Mouse (Mus musculus) limb, embryonic 15.5 days (tissue): Measurements from ENCODE around the gene Cenpt. TPM values are rescaled to one million over a fixed set of nuclear protein-coding genes. Genes with fewer than 3 reads are reported as not detected.

Source experiments
- ATAC-seq: fragments of 200-750 bp; cut with Nextera tagmentation; 2 replicates; pipeline ENCODE4 v1.8.0; 2017; ENCODE audit warnings: low read depth, moderate TSS enrichment; ENCODE audit not compliant: insufficient number of reproducible peaks, low FRiP score, low TSS enrichment
- H3K27ac ChIP-seq: fragments of 300-500 bp; sonication (generic); 2 replicates; pipeline ENCODE4 v1.5.1; 2015; ENCODE audit warnings: moderate library complexity, mild to moderate bottlenecking, inconsistent platforms
- H3K27me3 ChIP-seq: fragments of 300-500 bp; sonication (generic); 2 replicates; pipeline ENCODE4 v1.6.1; 2015; ENCODE audit warnings: inconsistent platforms
- H3K36me3 ChIP-seq: fragments of 300-500 bp; sonication (generic); 2 replicates; pipeline ENCODE4 v1.6.1; 2015; ENCODE audit warnings: inconsistent platforms
- H3K4me1 ChIP-seq: fragments of 300-500 bp; sonication (generic); 2 replicates; pipeline ENCODE4 v1.6.1; 2015; ENCODE audit warnings: inconsistent platforms
- H3K4me2 ChIP-seq: fragments of 300-500 bp; sonication (generic); 2 replicates; pipeline ENCODE4 v1.6.1; 2015; ENCODE audit warnings: mild to moderate bottlenecking, inconsistent platforms
- H3K4me3 ChIP-seq: fragments of 300-500 bp; sonication (generic); 2 replicates; pipeline ENCODE4 v1.5.1; 2015; ENCODE audit warnings: mild to moderate bottlenecking, inconsistent platforms
- H3K9ac ChIP-seq: fragments of 300-500 bp; sonication (generic); 2 replicates; pipeline ENCODE4 v1.6.1; 2015; ENCODE audit warnings: inconsistent platforms
- H3K9me3 ChIP-seq: fragments of 300-500 bp; sonication (generic); 2 replicates; pipeline ENCODE4 v1.6.1; 2016; ENCODE audit warnings: inconsistent platforms
- WGBS: fragments of 180-500 bp; shearing (Covaris S2); methylation state at CpG from one replicate; pipeline ENCODE4 v1.1.7; 2015; 5-methylcytosine and 5-hydroxymethylcytosine counted together
- polyA plus RNA-seq: library from polyadenylated mRNA; unstranded; fragments of >200 nt; fragmentation: Nextera tagmentation; extraction: Ambion mirVana; gene quantifications from 2 replicates; pipeline ENCODE4 v1.2.1, GENCODE M21; 2015

Cenpt gene
- polyA plus RNA-seq, 1 experiment from 2014 or later: 44.7 TPM

DNA sequence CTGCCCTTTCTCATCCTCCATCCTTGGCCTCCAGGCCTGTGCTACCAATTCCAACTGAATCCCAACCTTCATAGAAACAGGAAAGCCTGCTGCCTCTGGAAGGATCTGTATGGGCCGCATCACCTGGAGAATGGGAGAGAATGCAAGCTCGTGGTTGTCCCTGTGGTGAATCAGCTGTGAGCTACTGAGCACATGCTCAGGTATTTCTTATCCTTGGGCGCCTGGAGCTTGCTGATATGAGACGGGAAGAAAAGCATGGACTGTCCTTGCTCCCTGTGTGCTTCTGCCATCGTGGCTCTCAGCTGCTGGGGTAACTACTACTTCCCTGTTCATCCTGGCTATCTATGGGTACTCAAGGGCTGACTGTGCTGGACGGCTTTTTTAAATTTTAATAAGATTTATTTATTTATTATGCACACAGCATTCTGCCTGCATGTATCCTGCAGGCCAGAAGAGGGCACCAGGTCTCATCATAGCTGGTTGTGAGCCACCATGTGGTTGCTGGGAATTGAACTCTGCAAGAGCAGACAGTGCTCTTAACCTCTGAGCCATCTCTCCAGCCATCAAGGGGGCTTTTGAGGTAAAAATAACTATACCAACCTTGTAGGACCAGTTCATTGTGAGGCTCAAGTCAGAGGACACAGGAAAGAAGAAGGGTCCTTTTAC, 13.4 kb upstream of the Cenpt start:
- Histone ChIP-seq H3K4me3 (no peak overlapping the region), H3K27me3 (no peaks in the 10 kb centered on the region), H3K36me3 (peaks cover 58% of the 10 kb centered on the region), H3K9ac (no peak overlapping the region), H3K27ac (no peak overlapping the region), H3K9me3 (no peaks in the 10 kb centered on the region), H3K4me1 (peaks cover 11% of the 10 kb centered on the region), H3K4me2 (no peak overlapping the region)
- 86% methylated on average over 6 of the region's 6 CpGs for WGBS
- ATAC-seq: no peak

DNA sequence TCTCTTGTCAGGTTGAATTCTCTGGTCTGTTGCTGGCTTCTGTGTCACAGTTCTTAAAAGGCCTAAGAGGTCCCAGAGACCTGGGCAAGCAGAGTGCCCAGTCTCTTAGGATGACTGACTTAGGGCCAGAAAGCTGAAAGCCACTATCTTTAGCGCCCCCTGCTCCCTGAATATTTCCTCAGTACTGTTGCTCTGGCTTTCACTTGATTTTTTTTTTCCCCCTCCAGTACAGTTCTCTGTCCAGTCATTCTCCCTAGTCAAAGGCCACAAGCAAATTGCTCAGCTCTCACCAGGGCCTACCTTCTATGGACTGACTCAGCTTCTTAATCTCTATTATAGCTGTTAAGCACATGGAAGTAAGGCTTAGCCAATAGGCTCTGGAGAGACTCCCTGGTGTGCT, 8.9 kb upstream of the Cenpt start:
- H3K9ac ChIP-seq: peak overlapping the region; percentile 95; the same call in 1 of the 2 replicates
- H3K27ac ChIP-seq: 0 out of 2 replicates have a peak overlapping the region, but pooled peaks have one; percentile 94
- H3K36me3 ChIP-seq: peaks cover 26% of the 10 kb centered on the region
- no peak for ATAC-seq
- H3K4me3 ChIP-seq: peak overlapping the region; percentile 96
- no peaks in the 10 kb centered on the region for H3K9me3 ChIP-seq
- peak overlapping the region; percentile 73 for H3K4me2 ChIP-seq
- peaks cover 44% of the 10 kb centered on the region for H3K4me1 ChIP-seq
- 5% methylated on average over 1 of the region's 1 CpGs for WGBS
- no peaks in the 10 kb centered on the region for H3K27me3 ChIP-seq

DNA sequence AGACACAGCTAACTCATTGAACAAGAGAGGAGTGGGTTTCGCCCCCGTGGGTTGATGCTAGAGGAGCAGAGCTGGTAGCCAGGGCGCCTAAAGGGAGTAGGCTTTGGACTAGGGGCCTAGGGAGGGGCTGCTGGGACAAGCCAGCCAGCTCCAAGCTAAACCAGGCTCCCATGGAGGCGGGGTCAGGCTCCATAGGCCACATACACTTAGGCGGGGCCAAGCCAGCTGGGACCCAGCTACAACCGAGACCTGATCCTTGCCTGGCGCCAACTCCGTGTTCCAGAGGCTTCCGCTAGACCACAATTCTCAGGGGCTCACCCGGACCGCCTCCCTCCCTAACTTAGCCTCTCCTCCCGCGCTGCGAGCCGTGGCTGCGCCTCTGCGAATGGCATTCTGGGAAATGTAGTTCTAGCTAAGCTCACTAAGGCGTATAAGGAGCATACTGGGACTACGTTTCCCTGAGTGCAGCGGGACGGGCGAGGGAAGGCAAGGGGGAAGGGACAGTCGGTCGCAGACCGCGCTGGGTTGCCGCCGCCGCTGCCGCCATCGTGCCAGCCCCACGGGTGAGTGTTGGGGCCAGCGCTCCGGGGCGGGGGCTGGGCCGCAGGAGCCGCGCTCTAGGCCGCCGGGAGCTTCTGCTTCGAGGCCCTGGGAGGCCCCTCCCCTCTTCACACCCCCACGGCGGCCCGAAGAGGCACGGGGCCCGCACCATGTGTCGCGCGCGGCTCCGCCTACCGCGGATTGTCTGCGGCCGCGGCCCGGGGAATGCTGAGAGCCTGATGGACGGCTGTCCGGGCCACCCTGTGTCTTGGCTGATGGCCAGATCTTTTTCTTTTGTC, 7.3 kb upstream of the Cenpt start, which contains the start of gene Nutf2:
TSS of gene Nutf2 (plus strand) at position 438 of the 839 bp plus-strand sequence.
- H3K4me3 ChIP-seq: peak within 1 kb of the TSS; percentile 96
- H3K4me1 ChIP-seq: peaks cover 60% of the 10 kb centered on the region
- H3K27ac ChIP-seq: peak within 1 kb of the TSS; percentile 94
- peaks cover 12% of the 10 kb centered on the region for H3K36me3 ChIP-seq
- under 1% methylated on average over 59 of the region's 59 CpGs for WGBS
- peak within 1 kb of the TSS; percentile 95 for H3K9ac ChIP-seq
- H3K27me3 ChIP-seq: no peaks in the 10 kb centered on the region
- peak; percentile 98 for ATAC-seq
- H3K4me2 ChIP-seq: peak within 1 kb of the TSS; percentile 73
- no peaks in the 10 kb centered on the region for H3K9me3 ChIP-seq

DNA sequence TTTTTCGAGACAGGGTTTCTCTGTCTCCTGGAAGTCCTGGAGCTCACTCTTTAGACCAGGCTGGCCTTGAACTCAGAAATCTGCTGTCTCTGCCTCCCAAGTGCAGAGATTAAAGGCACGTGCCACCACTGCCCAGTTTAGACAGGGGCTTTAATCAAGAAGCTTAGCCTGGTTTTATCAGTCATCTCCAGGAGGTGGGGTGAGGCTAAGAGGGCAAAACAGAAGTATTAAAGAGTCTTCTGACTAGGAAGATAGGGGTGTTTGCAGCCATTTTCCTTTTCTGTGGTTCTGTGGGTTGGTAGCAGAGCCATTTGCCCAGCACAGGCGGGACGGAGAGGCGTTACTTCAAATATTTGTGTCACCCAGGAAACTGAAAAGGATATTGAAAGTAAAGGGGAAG, 6.2 kb upstream of the Cenpt start:
- WGBS: 74% methylated on average over 5 of the region's 5 CpGs
- Histone ChIP-seq H3K4me2 (0 out of 2 replicates have a peak overlapping the region, but pooled peaks have one; percentile 45), H3K27ac (peak overlapping the region; percentile 94), H3K4me3 (no peak overlapping the region), H3K9ac (no peak overlapping the region), H3K9me3 (no peaks in the 10 kb centered on the region), H3K27me3 (no peaks in the 10 kb centered on the region), H3K36me3 (peaks cover 12% of the 10 kb centered on the region), H3K4me1 (peaks cover 61% of the 10 kb centered on the region)
- ATAC-seq: no peak

DNA sequence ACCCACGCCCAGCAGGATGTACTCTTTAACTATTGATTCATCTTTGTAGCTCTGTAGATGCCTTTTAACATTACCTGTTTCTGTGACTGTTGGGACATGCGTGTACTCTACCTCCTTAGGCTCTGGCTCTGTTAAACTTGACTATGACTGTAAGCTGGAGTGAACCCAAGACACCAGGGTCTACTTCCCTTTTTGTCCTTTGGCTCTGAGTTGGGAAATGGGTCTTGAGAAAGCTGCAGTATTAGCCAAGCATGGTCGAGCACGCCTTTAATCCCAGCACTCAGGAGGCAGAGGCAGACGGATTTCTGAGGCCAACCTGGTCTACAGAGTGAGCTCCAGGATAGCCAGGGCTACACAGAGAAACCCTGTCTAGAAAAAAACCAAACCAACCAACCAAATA, 5.4 kb upstream of the Cenpt start:
- ATAC-seq: no peak
- H3K27ac ChIP-seq: no peak overlapping the region
- no peak overlapping the region for H3K4me2 ChIP-seq
- no peak overlapping the region for H3K4me3 ChIP-seq
- H3K9me3 ChIP-seq: no peaks in the 10 kb centered on the region
- no peaks in the 10 kb centered on the region for H3K27me3 ChIP-seq
- WGBS: 80% methylated on average over 5 of the region's 5 CpGs
- peaks cover 10% of the 10 kb centered on the region for H3K36me3 ChIP-seq
- H3K9ac ChIP-seq: no peak overlapping the region
- peaks cover 63% of the 10 kb centered on the region for H3K4me1 ChIP-seq

DNA sequence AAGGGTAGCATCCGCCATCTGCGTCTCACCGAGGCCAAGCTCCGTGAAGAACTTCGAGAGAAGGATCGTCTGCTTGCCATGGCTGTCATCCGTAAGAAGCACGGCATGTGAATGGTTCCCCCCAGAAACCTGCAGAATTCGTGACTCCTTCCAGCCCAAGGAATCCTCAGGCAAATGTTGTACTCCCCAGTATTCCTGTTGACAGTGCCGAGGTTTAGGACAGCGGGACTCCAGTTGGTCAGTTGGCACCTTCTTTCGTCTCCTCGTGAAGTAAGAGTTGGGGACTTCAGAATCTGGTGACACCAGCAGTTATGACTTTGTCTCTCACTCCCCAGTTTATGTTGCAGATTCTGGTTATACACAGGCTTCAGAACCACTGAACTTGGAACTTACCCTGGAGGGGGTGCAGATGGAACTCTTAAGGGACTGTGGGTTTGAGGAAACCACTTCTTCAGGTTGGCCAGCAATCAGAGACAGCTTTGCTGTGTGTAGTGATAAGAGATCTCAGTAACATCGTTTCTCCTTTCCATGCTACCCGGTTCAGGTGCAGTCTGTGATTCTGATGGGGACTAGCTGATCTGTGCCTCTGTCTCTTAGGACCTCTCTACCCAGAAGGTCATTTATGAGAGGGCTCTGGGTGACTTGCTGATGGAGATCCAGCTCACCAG, 3.2 kb upstream of the Cenpt start:
- 13% methylated on average over 15 of the region's 15 CpGs for WGBS
- peak overlapping the region; percentile 77 for H3K9ac ChIP-seq
- H3K4me2 ChIP-seq: peak overlapping the region; percentile 87
- H3K27me3 ChIP-seq: no peaks in the 10 kb centered on the region
- no peak for ATAC-seq
- peak overlapping the region; percentile 90 for H3K27ac ChIP-seq
- H3K36me3 ChIP-seq: peaks cover 6% of the 10 kb centered on the region
- H3K4me1 ChIP-seq: peaks cover 53% of the 10 kb centered on the region
- H3K4me3 ChIP-seq: peak overlapping the region; percentile 86
- no peaks in the 10 kb centered on the region for H3K9me3 ChIP-seq

DNA sequence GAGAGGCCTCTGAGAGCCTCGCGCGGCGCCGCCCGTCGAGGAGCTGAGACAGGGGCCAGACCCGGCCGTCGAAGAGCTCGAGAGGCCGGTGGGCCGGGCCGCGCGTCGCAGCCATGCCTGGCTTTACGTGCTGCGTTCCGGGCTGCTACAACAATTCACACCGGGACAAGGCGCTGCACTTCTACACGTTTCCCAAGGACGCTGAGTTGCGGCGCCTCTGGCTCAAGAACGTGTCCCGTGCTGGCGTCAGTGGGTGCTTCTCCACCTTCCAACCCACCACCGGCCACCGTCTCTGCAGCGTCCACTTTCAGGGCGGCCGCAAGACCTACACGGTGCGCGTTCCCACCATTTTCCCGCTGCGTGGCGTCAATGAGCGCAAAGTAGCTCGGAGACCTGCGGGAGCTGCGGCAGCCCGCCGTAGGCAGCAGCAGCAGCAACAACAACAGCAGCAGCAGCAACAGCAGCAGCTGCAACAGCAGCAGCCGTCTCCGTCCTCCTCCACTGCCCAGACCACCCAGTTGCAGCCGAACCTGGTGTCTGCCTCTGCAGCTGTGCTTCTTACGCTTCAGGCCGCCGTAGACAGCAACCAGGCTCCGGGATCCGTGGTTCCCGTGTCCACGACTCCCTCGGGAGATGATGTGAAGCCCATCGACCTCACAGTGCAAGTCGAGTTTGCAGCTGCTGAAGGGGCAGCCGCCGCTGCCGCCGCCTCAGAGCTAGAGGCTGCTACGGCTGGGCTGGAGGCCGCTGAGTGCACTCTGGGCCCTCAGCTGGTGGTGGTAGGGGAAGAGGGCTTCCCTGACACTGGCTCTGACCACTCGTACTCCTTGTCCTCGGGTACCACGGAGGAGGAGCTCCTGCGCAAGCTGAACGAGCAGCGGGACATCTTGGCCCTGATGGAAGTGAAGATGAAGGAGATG, 2.4 kb upstream of the Cenpt start:
- Histone ChIP-seq H3K27ac (peak overlapping the region; percentile 90), H3K9me3 (no peaks in the 10 kb centered on the region), H3K4me1 (peaks cover 56% of the 10 kb centered on the region), H3K9ac (peak overlapping the region; percentile 77), H3K4me2 (peak overlapping the region; percentile 87), H3K36me3 (peaks cover 6% of the 10 kb centered on the region), H3K27me3 (no peaks in the 10 kb centered on the region), H3K4me3 (peak overlapping the region; percentile 86)
- peak; percentile 15; the same call in 1 of the 2 replicates for ATAC-seq
- under 1% methylated on average over 71 of the region's 71 CpGs for WGBS

DNA sequence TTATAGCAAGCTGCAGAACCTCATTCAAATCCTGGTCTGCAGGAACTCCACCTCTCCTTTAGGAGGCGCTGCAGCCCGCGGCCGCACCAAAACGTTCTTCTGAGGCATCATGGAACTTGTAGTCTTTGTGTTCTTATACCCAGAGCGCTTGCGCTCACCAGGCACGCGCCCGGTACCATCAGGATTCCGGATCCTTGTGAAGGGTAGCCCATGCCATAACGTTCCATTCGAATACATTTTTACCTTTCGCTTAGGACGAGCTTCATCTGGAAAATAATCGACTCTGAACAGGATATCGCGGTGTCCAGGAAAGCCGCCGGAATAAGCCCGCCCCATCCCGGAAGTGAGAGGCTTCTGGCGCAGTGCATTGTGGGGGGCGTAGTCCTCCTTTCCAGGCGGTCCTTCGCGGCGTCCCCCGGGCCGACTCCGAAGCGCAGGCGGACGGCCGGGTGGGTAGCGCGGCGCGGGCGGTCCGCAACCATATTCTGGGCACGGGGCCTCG, 1.7 kb upstream of the Cenpt start, which contains the start of gene Thap11:
TSS of gene Thap11 (plus strand) at position 418 of the 502 bp plus-strand sequence.
- H3K27ac ChIP-seq: peak within 1 kb of the TSS; percentile 90
- H3K4me1 ChIP-seq: peaks cover 55% of the 10 kb centered on the region
- H3K9ac ChIP-seq: peak within 1 kb of the TSS; percentile 77
- no peaks in the 10 kb centered on the region for H3K9me3 ChIP-seq
- peaks cover 6% of the 10 kb centered on the region for H3K36me3 ChIP-seq
- H3K4me3 ChIP-seq: peak within 1 kb of the TSS; percentile 86
- peak within 1 kb of the TSS; percentile 87 for H3K4me2 ChIP-seq
- no peaks in the 10 kb centered on the region for H3K27me3 ChIP-seq
- peak; percentile 88 for ATAC-seq
- WGBS: under 1% methylated on average over 43 of the region's 43 CpGs

DNA sequence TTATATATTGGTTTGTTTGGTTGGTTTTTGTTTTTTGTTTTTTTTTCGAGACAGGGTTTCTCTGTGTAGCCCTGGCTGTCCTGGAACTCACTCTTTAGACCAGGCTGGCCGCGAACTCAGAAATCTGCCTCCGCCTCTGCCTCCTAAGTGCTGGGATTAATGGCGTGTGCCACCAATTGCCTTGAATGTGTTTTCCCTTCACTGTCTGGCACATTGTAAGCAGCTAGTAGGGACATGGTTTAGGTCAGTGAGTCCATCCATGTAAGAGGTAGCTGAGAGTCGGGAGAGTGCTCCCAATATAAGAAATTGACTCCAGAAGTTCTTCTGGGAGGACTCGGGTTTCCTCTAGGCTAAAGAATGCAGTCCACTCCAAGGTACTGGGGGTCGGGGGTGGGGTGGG, 1.2 kb upstream of the Cenpt start:
- Histone ChIP-seq H3K4me2 (peak overlapping the region; percentile 87), H3K27me3 (no peaks in the 10 kb centered on the region), H3K27ac (peak overlapping the region; percentile 71), H3K4me3 (peak overlapping the region; percentile 86), H3K36me3 (peaks cover 10% of the 10 kb centered on the region), H3K9me3 (no peaks in the 10 kb centered on the region), H3K9ac (no peak overlapping the region; the same call in 1 of the 2 replicates), H3K4me1 (peaks cover 51% of the 10 kb centered on the region)
- 25% methylated on average over 8 of the region's 8 CpGs for WGBS
- no peak for ATAC-seq

DNA sequence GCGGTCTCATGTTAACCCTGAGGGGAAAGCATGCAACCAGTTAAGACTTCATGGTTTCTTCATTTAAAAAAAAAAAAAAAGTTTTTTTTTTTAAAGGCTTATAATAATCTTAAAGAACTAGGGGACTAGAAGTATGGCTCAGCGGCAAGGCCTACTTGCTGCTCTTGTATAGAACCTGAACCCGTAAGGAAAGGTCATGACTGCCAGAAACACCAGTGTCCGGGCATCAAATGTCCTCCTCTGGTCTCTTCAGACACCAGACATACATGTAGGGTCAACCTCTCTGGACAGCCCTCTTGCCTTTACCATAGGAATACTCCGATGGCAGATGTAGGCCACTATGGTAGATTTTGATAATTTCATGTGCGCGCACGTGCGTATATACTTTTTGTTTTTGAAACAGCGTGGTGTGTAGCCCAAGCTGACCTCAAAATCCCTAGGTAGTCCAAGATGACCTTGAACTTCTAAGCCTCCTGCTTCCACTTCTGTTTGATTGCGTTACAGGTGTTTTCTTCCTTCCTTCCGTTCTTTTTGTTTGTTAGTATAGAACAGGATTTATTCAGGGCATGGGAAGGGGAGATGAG, 840 bp downstream of the Cenpt start:
- peaks cover 31% of the 10 kb centered on the region for H3K4me1 ChIP-seq
- peak overlapping the region; percentile 87; the same call in 1 of the 2 replicates for H3K27ac ChIP-seq
- peaks cover 25% of the 10 kb centered on the region for H3K36me3 ChIP-seq
- ATAC-seq: no peak
- 82% methylated on average over 12 of the region's 12 CpGs for WGBS
- no peaks in the 10 kb centered on the region for H3K27me3 ChIP-seq
- no peak overlapping the region for H3K9ac ChIP-seq
- peak overlapping the region; percentile 76 for H3K4me3 ChIP-seq
- H3K9me3 ChIP-seq: no peaks in the 10 kb centered on the region
- peak overlapping the region; percentile 46 for H3K4me2 ChIP-seq
